Mouse (Mus musculus): ENCODE results near the gene Tmc6. TPM values are rescaled to one million over a fixed set of nuclear protein-coding genes. Genes with fewer than 3 reads are reported as not detected.
"Not testable (repeated sequence)": the region's sequence is repeated elsewhere in the genome, so short reads cannot be mapped to it uniquely, and the experiment has no call there.

The Tmc6 gene
- polyA plus RNA-seq, 1 experiment from 2014 or later = 7.5 TPM

- Histone ChIP-seq H3K4me1 (peaks cover 3% of the 10 kb centered on the region; the same call in 1 of the 2 replicates), H3K9me3 (replicated peaks) (no peaks in the 10 kb centered on the region)
Measured at GRCm38 (mm10) chr11:117790703-117791440, 8.9 kb upstream of the Tmc6 start.

GRCm38 (mm10) chr11:117790286-117790685, 8.3 kb upstream of the Tmc6 start:
- ATAC-seq (ENCODE audit: low FRiP score) = no peak
- H3K4me2 ChIP-seq = peak overlapping the region; percentile 38
- 6% methylated on average over 14 of the region's 14 CpGs for WGBS

More at GRCm38 (mm10) chr11:117790703-117791440, 8.9 kb upstream of the Tmc6 start:
- peak overlapping the region; percentile 38 for H3K4me2 ChIP-seq
- no peak for ATAC-seq (ENCODE audit: low FRiP score)
- no peak overlapping the region for H3K27ac ChIP-seq (replicated peaks)
- H3K9ac ChIP-seq (replicated peaks) = no peak overlapping the region
- no peak overlapping the region for H3K4me3 ChIP-seq (replicated peaks)
- H3K27me3 ChIP-seq (replicated peaks) = peaks cover 25% of the 10 kb centered on the region
- no peaks in the 10 kb centered on the region for H3K36me3 ChIP-seq
- 36% methylated on average over 23 of the region's 23 CpGs for WGBS

GRCm38 (mm10) chr11:117788481-117788880, 6.5 kb upstream of the Tmc6 start:
- not testable (repeated sequence) for H3K27ac ChIP-seq (replicated peaks); H3K36me3 ChIP-seq; H3K4me3 ChIP-seq (replicated peaks); H3K9me3 ChIP-seq (replicated peaks); H3K4me2 ChIP-seq; ATAC-seq (ENCODE audit: low FRiP score); H3K9ac ChIP-seq (replicated peaks); H3K4me1 ChIP-seq
- peaks cover 30% of the 10 kb centered on the region for H3K27me3 ChIP-seq (replicated peaks)
- WGBS = 84% methylated on average over 7 of the region's 7 CpGs

More at GRCm38 (mm10) chr11:117790286-117790685, 8.3 kb upstream of the Tmc6 start:
- Histone ChIP-seq H3K9ac (replicated peaks) (no peak overlapping the region), H3K9me3 (replicated peaks) (no peaks in the 10 kb centered on the region), H3K36me3 (no peaks in the 10 kb centered on the region), H3K27ac (replicated peaks) (no peak overlapping the region), H3K27me3 (replicated peaks) (peaks cover 25% of the 10 kb centered on the region), H3K4me3 (replicated peaks) (no peak overlapping the region), H3K4me1 (peaks cover 3% of the 10 kb centered on the region; the same call in 1 of the 2 replicates)

- ATAC-seq (ENCODE audit: low FRiP score) = no peak
- no peak overlapping the region for H3K4me2 ChIP-seq
- no peak overlapping the region for H3K9ac ChIP-seq (replicated peaks)
- peaks cover 16% of the 10 kb centered on the region for H3K4me1 ChIP-seq
- 9% methylated on average over 10 of the region's 10 CpGs for WGBS
- peaks cover 29% of the 10 kb centered on the region for H3K27me3 ChIP-seq (replicated peaks)
- H3K9me3 ChIP-seq (replicated peaks) = no peaks in the 10 kb centered on the region
- H3K4me3 ChIP-seq (replicated peaks) = no peak overlapping the region
- no peaks in the 10 kb centered on the region for H3K36me3 ChIP-seq
- H3K27ac ChIP-seq (replicated peaks) = no peak overlapping the region
Measured at GRCm38 (mm10) chr11:117786294-117786693, 4.3 kb upstream of the Tmc6 start.

GRCm38 (mm10) chr11:117783683-117784309, 1.8 kb upstream of the Tmc6 start:
- no peak overlapping the region for H3K27ac ChIP-seq (replicated peaks)
- ATAC-seq (ENCODE audit: low FRiP score) = no peak
- no peaks in the 10 kb centered on the region for H3K9me3 ChIP-seq (replicated peaks)
- peak overlapping the region; percentile 29; the same call in 1 of the 2 replicates for H3K4me3 ChIP-seq (replicated peaks)
- 35% methylated on average over 10 of the region's 10 CpGs for WGBS
- H3K27me3 ChIP-seq (replicated peaks) = peaks cover 33% of the 10 kb centered on the region
- peak overlapping the region; percentile 59 for H3K4me2 ChIP-seq
- no peaks in the 10 kb centered on the region for H3K36me3 ChIP-seq
- peak overlapping the region; percentile 8; the same call in 1 of the 2 replicates for H3K9ac ChIP-seq (replicated peaks)
- H3K4me1 ChIP-seq = peaks cover 40% of the 10 kb centered on the region

GRCm38 (mm10) chr11:117783089-117783488, 1.1 kb upstream of the Tmc6 start:
- peaks cover 44% of the 10 kb centered on the region for H3K4me1 ChIP-seq
- H3K4me2 ChIP-seq = peak overlapping the region; percentile 59
- H3K9me3 ChIP-seq (replicated peaks) = no peaks in the 10 kb centered on the region
- H3K9ac ChIP-seq (replicated peaks) = peak overlapping the region; percentile 8; the same call in 1 of the 2 replicates
- no peak overlapping the region for H3K27ac ChIP-seq (replicated peaks)
- 7% methylated on average over 28 of the region's 31 CpGs for WGBS
- ATAC-seq (ENCODE audit: low FRiP score) = peak; percentile 46; the same call in 1 of the 2 replicates
- H3K36me3 ChIP-seq = no peaks in the 10 kb centered on the region
- H3K4me3 ChIP-seq (replicated peaks) = peak overlapping the region; percentile 29
- H3K27me3 ChIP-seq (replicated peaks) = peaks cover 33% of the 10 kb centered on the region

GRCm38 (mm10) chr11:117782705-117783034, 672 bp upstream of the Tmc6 start:
- Histone ChIP-seq H3K27me3 (replicated peaks) (peaks cover 33% of the 10 kb centered on the region), H3K36me3 (no peaks in the 10 kb centered on the region), H3K4me1 (peaks cover 44% of the 10 kb centered on the region), H3K9ac (replicated peaks) (peak overlapping the region; percentile 8; the same call in 1 of the 2 replicates), H3K4me2 (peak overlapping the region; percentile 59), H3K4me3 (replicated peaks) (peak overlapping the region; percentile 29), H3K27ac (replicated peaks) (no peak overlapping the region), H3K9me3 (replicated peaks) (no peaks in the 10 kb centered on the region)
- ATAC-seq (ENCODE audit: low FRiP score) = no peak
- 56% methylated on average over 9 of the region's 9 CpGs for WGBS

GRCm38 (mm10) chr11:117781199-117781821, 688 bp downstream of the Tmc6 start:
- 20% methylated on average over 18 of the region's 18 CpGs for WGBS
- H3K9me3 ChIP-seq (replicated peaks) = no peaks in the 10 kb centered on the region
- no peak for ATAC-seq (ENCODE audit: low FRiP score)
- peak overlapping the region; percentile 59 for H3K4me2 ChIP-seq
- H3K27me3 ChIP-seq (replicated peaks) = peaks cover 33% of the 10 kb centered on the region
- H3K4me3 ChIP-seq (replicated peaks) = no peak overlapping the region
- no peak overlapping the region for H3K9ac ChIP-seq (replicated peaks)
- H3K4me1 ChIP-seq = peaks cover 44% of the 10 kb centered on the region
- peak overlapping the region; percentile 42 for H3K27ac ChIP-seq (replicated peaks)
- H3K36me3 ChIP-seq = no peaks in the 10 kb centered on the region

GRCm38 (mm10) chr11:117780582-117781111, 1.4 kb downstream of the Tmc6 start:
- peak overlapping the region; percentile 59 for H3K4me2 ChIP-seq
- H3K4me3 ChIP-seq (replicated peaks) = peak overlapping the region; percentile 27
- peak overlapping the region; percentile 51; the same call in 1 of the 2 replicates for H3K27ac ChIP-seq (replicated peaks)
- H3K27me3 ChIP-seq (replicated peaks) = peaks cover 33% of the 10 kb centered on the region
- no peak overlapping the region for H3K9ac ChIP-seq (replicated peaks)
- peaks cover 44% of the 10 kb centered on the region for H3K4me1 ChIP-seq
- 5% methylated on average over 19 of the region's 19 CpGs for WGBS
- no peaks in the 10 kb centered on the region for H3K9me3 ChIP-seq (replicated peaks)
- no peak for ATAC-seq (ENCODE audit: low FRiP score)
- no peaks in the 10 kb centered on the region for H3K36me3 ChIP-seq

GRCm38 (mm10) chr11:117780199-117780515, 1.8 kb downstream of the Tmc6 start:
- Histone ChIP-seq H3K4me1 (peaks cover 44% of the 10 kb centered on the region), H3K27me3 (replicated peaks) (peaks cover 33% of the 10 kb centered on the region), H3K9ac (replicated peaks) (peak overlapping the region; percentile 33; the same call in 1 of the 2 replicates), H3K27ac (replicated peaks) (peak overlapping the region; percentile 51), H3K9me3 (replicated peaks) (no peaks in the 10 kb centered on the region), H3K36me3 (no peaks in the 10 kb centered on the region), H3K4me3 (replicated peaks) (peak overlapping the region; percentile 27), H3K4me2 (peak overlapping the region; percentile 59)
- ATAC-seq (ENCODE audit: low FRiP score) = no peak
- WGBS = 5% methylated on average over 17 of the region's 17 CpGs

- Histone ChIP-seq H3K36me3 (no peaks in the 10 kb centered on the region), H3K4me3 (replicated peaks) (peak overlapping the region; percentile 27), H3K4me2 (peak overlapping the region; percentile 59), H3K9me3 (replicated peaks) (no peaks in the 10 kb centered on the region), H3K27ac (replicated peaks) (peak overlapping the region; percentile 51), H3K27me3 (replicated peaks) (peaks cover 33% of the 10 kb centered on the region), H3K4me1 (peaks cover 44% of the 10 kb centered on the region), H3K9ac (replicated peaks) (peak overlapping the region; percentile 33; the same call in 1 of the 2 replicates)
- ATAC-seq (ENCODE audit: low FRiP score) = peak; percentile 28; the same call in 1 of the 2 replicates
- WGBS = 3% methylated on average over 38 of the region's 38 CpGs
Measured at GRCm38 (mm10) chr11:117779434-117780198, 2.4 kb downstream of the Tmc6 start.
